Mouse (Mus musculus): ENCODE measurements at regions not wholly inside any gene's neighbourhood (a gene's known extent, or its start where the extent isn't known, plus 50 kb on each side); places are given as distances from the start of the nearest gene placed in this dataset.

GRCm38 (mm10) chr4:40545700-40546099, 73.7 kb downstream of the Tmem215 start:
- no peak for TF ChIP-seq CTCF (IDR thresholded peaks at IDR 0.05 in 2 of 3, conservative IDR thresholded peaks at IDR 0.05 in 1 of 3; ENCODE audit: control insufficient read depth in 1 of 3, insufficient read depth in 1 of 3, low read depth in 2 of 3, low read length in 3 of 3, poor library complexity in 1 of 3, severe bottlenecking in 1 of 3)
- TF ChIP-seq ZC3H11A (IDR thresholded peaks at IDR 0.05; ENCODE audit: low read depth, low read length), result no peak
- TF ChIP-seq UBTF (IDR thresholded peaks at IDR 0.05; ENCODE audit: borderline replicate concordance, insufficient read depth, low read depth, low read length), result no peak
- TF ChIP-seq RCOR1 (IDR thresholded peaks at IDR 0.05; ENCODE audit: low read depth, low read length), result no peak
- no peak for TF ChIP-seq POLR2AphosphoS2 (IDR thresholded peaks at IDR 0.05; ENCODE audit: low read length)
- no peak for TF ChIP-seq USF2 (IDR thresholded peaks at IDR 0.05; ENCODE audit: borderline replicate concordance in 1 of 2, insufficient read depth in 1 of 2, low read depth in 1 of 2, low read length in 2 of 2)
- no peak for TF ChIP-seq GATA1 (IDR thresholded peaks at IDR 0.05; ENCODE audit: low read depth, low read length)
- no peak for TF ChIP-seq KAT2A (conservative IDR thresholded peaks at IDR 0.05; ENCODE audit: low read depth, low read length)
- TF ChIP-seq MAZ (IDR thresholded peaks at IDR 0.05; ENCODE audit: low read depth, low read length), result no peak
- TF ChIP-seq ETS1 (IDR thresholded peaks at IDR 0.05; ENCODE audit: low read depth, low read length), result no peak
- TF ChIP-seq POLR2A (IDR thresholded peaks at IDR 0.05; ENCODE audit: control insufficient read depth in 1 of 2, insufficient read depth in 1 of 2, low read depth in 1 of 2, low read length in 2 of 2, poor library complexity in 1 of 2), result no peak
